Mouse (Mus musculus): ENCODE results near the gene Ripk3. TPM values are rescaled to one million over a fixed set of nuclear protein-coding genes. Genes with fewer than 3 reads are reported as not detected.

The Ripk3 gene
- polyA plus RNA-seq, 1 experiment from 2014 or later = 12.6 TPM

DNA sequence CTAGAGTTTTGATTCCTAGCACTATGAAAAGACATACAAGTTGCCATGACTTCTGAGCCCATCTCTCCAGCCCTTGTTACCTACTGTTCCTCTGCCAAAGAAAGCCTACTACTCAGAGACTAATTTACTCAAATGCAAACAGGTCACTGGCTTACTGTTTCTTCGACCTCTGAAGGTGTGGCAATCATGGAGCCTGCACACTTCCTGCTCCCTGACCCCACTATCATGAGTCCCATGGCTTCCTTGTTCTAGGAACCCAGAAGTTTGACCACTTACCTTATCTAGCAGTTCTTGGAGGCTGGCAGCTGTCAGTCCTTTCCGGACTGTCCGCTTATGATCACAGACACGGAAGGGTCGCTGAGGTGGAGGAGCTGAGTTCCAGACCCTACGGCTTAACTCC lies 31.1 kb downstream of the Ripk3 start:
- H3K4me2 ChIP-seq = no peak overlapping the region
- H3K4me3 ChIP-seq = no peak overlapping the region
- H3K27me3 ChIP-seq = peaks cover 12% of the 10 kb centered on the region
- peaks cover 31% of the 10 kb centered on the region for H3K36me3 ChIP-seq
- H3K9ac ChIP-seq = no peak overlapping the region
- WGBS = 34% methylated on average over 6 of the region's 6 CpGs
- peaks cover 25% of the 10 kb centered on the region for H3K4me1 ChIP-seq (replicated peaks)
- H3K9me3 ChIP-seq (replicated peaks) = no peaks in the 10 kb centered on the region
- no peak overlapping the region for H3K27ac ChIP-seq
- ATAC-seq (replicated peaks; ENCODE audit: insufficient number of reproducible peaks, insufficient read depth, low FRiP score, low read depth) = no peak

DNA sequence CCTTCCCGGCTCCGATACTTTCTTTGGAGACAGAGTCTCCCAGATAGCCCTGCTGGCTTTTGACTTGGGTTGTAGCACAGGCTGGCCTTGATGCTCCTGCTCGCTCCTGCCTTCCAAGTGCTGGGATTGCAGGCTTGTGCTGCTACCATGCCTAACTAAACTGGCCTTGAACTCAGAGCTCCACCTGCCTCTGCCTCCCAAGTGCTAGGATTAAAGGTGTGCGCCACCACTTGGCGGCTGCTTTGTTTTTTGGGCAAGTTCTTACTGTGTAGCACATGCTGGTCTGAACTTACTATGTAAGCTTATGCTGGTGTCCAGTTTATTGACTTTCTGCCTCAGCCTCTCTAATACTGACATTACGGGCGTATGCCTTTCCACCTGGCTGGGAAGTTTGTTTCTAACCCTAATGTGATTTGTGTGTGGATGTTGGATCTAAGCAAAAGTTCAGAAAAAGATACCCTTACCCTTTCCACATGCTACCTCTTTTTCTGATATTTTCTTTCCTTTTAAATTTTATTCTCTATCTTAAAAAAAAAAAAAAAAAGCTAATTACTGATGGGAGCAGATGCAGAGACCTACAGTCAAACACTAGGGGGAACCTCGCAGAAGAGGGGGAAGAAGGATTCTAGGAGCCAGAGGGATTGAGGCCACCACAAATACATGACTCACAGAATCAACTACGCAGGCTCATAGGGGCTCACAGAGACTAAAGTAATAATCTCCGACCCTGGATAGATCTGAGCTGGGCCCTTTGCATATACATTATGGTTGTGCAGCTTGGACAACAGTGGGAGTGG lies 41.4 kb downstream of the Ripk3 start:
- Histone ChIP-seq H3K9ac (no peak overlapping the region), H3K9me3 (replicated peaks) (no peaks in the 10 kb centered on the region), H3K4me3 (peak overlapping the region; percentile 94), H3K27me3 (no peaks in the 10 kb centered on the region), H3K27ac (no peak overlapping the region), H3K36me3 (peaks cover 37% of the 10 kb centered on the region), H3K4me1 (replicated peaks) (peaks cover 30% of the 10 kb centered on the region), H3K4me2 (peak overlapping the region; percentile 92; the same call in 1 of the 2 replicates)
- WGBS = 86% methylated on average over 10 of the region's 10 CpGs
- no peak for ATAC-seq (replicated peaks; ENCODE audit: insufficient number of reproducible peaks, insufficient read depth, low FRiP score, low read depth)

DNA sequence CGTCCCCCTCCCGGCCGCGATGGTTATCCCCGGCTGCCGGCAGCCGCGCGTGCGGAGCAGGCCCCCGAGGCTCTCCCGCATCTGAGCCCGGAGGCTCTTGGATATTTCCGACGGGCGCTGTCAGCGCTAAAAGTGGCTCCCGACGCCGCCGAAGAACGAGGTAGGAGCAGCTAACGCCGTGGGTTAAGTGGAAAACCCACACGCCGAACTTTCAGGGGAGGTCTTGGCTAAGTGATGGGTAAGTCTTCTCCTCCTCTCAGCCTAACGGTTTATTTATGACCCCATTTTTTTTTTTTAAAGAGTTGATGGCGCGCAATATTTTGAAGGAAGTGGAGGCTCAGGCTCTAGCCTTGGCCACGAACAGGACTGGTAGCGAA lies 42.8 kb downstream of the Ripk3 start:
- no peak for ATAC-seq (replicated peaks; ENCODE audit: insufficient number of reproducible peaks, insufficient read depth, low FRiP score, low read depth)
- H3K4me3 ChIP-seq = peak overlapping the region; percentile 94
- H3K9me3 ChIP-seq (replicated peaks) = no peaks in the 10 kb centered on the region
- peak overlapping the region; percentile 92 for H3K9ac ChIP-seq
- H3K27ac ChIP-seq = peak overlapping the region; percentile 59
- H3K27me3 ChIP-seq = no peaks in the 10 kb centered on the region
- WGBS = under 1% methylated on average over 31 of the region's 31 CpGs
- peak overlapping the region; percentile 92 for H3K4me2 ChIP-seq
- H3K4me1 ChIP-seq (replicated peaks) = peaks cover 30% of the 10 kb centered on the region
- peaks cover 35% of the 10 kb centered on the region for H3K36me3 ChIP-seq

DNA sequence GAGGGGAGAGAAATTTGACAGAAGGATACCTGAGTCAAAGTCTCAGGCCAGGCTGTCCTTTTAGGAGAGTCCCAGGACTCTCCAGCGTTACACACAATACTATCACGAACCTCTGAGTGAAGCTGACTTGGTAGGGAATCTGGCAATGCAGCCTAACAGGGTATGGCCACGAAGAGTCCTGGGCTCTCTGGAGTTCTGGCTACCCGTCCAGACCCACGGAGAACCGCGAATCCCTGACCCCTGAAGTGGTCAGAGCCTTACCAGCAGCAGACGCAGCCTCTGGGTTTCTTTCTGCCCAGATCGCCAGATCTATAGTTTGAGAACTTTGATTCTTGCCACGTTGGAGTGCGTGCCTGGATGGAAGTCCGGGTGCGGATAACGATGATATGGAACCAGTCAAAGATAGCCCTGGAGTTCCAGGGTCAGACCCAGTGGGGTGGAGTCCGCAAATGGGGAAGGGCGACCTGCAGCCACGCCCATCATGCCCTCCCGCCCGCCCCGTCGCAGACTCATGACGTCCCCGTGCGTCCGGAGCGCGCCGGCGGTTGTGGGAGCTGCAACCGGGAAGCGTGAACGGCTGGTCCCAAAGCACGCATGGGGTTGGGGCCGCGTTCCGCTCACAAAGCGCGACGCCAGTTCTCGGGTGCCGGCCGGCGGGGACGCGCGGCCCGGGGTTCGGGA lies 43.3 kb downstream of the Ripk3 start, which contains the start of the genes Dhrs1 and Nop9:
TSS of gene Dhrs1 (minus strand) at position 511 of the 681 bp plus-strand sequence.
TSS of gene Nop9 (plus strand) at position 514 of the 681 bp plus-strand sequence.
- Histone ChIP-seq H3K9ac (peak within 1 kb of the TSS; percentile 92), H3K36me3 (peaks cover 33% of the 10 kb centered on the region), H3K4me2 (peak within 1 kb of the TSS; percentile 92), H3K4me1 (replicated peaks) (peaks cover 30% of the 10 kb centered on the region), H3K27me3 (no peaks in the 10 kb centered on the region), H3K4me3 (peak within 1 kb of the TSS; percentile 94), H3K9me3 (replicated peaks) (no peaks in the 10 kb centered on the region), H3K27ac (peak within 1 kb of the TSS; percentile 65)
- WGBS = 1% methylated on average over 48 of the region's 48 CpGs
- peak; percentile 82 for ATAC-seq (replicated peaks; ENCODE audit: insufficient number of reproducible peaks, insufficient read depth, low FRiP score, low read depth)

DNA sequence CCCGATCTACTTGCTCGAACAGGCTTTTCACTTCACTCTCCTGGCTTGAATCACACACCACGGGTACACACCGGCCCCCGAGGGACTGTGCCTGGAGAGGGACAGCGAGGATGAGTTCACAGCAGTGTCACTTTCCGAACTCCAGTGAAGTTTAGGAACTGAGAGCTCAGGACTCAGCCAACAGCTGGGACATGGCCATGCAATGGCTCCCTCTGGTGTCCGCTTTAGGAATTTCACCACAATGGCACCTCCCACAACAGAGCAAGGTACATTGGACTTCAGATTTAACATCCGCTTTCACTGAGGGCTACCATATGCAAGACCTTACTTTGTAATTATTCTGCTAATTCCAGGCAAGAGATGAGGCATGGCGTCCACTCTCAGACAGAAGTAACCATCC lies 45.0 kb downstream of the Ripk3 start:
- Histone ChIP-seq H3K36me3 (peaks cover 36% of the 10 kb centered on the region; the same call in 1 of the 2 replicates), H3K9me3 (replicated peaks) (no peaks in the 10 kb centered on the region), H3K9ac (peak overlapping the region; percentile 39; the same call in 1 of the 2 replicates), H3K4me2 (peak overlapping the region; percentile 18), H3K27ac (no peak overlapping the region), H3K4me1 (replicated peaks) (peaks cover 30% of the 10 kb centered on the region), H3K27me3 (no peaks in the 10 kb centered on the region), H3K4me3 (0 out of 2 replicates have a peak overlapping the region, but pooled peaks have one; percentile 7)
- 0 out of 2 replicates have a peak, but pooled peaks have one; percentile 50 for ATAC-seq (replicated peaks; ENCODE audit: insufficient number of reproducible peaks, insufficient read depth, low FRiP score, low read depth)
- WGBS = 20% methylated on average over 10 of the region's 10 CpGs

DNA sequence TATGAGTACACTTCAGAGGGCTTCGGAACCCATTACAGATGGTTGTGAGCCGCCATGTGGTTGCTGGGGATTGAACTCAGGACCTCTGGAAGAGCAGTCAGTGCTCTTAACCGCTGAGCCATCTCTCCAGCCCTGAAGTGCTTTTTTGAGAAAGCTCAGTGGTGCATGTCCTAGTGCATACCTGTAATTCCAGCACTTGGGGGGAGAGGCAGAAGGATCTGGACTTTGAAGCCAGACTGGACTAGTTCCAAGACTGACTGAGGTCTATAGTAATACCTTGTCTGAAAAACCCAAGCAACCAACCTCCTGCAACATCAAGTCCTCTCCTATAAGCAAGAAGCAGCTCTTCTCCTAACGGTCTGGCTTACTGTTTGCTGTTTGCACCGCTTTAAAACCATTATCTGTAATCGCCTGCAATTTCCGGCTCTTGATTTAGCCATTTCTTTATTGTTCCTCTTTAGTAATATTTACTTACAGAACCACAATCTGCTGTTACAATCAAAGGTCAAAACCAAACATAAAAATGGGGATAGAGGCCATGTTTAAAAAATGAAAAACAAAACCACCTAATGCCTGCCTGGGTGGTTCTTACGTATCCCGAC lies 51.5 kb downstream of the Ripk3 start:
- H3K27ac ChIP-seq = no peak overlapping the region
- whole genome bisulfite sequencing = 84% methylated on average over 9 of the region's 9 CpGs
- no peak overlapping the region for H3K4me2 ChIP-seq
- H3K36me3 ChIP-seq = peaks cover 40% of the 10 kb centered on the region; the same call in 1 of the 2 replicates
- H3K4me3 ChIP-seq = no peak overlapping the region
- ATAC-seq (replicated peaks; ENCODE audit: insufficient number of reproducible peaks, insufficient read depth, low FRiP score, low read depth) = no peak
- H3K9me3 ChIP-seq (replicated peaks) = no peaks in the 10 kb centered on the region
- no peak overlapping the region for H3K9ac ChIP-seq
- no peaks in the 10 kb centered on the region for H3K4me1 ChIP-seq (replicated peaks)
- H3K27me3 ChIP-seq = no peaks in the 10 kb centered on the region

DNA sequence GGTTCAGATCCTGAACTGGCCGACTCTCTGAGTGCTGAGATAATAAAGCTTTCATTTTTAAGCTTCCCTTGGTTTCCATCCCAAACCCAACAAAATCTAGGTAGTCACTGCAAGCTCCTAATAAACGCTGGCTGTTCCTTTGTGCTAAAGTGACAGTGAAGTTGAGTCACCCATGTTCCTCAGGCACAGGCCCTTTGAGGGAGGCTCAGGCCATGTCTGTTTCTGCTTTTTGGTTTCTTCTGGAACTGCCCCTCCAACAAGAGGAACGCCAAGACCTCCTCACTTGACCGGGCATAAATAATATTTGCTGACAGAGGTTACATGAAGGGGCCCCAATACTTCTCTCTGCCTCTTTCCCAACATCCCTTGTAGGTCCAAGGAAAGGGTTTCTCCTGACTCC lies 52.9 kb downstream of the Ripk3 start:
- no peak overlapping the region for H3K27ac ChIP-seq
- H3K36me3 ChIP-seq = peaks cover 29% of the 10 kb centered on the region; the same call in 1 of the 2 replicates
- H3K4me1 ChIP-seq (replicated peaks) = no peaks in the 10 kb centered on the region
- ATAC-seq (replicated peaks; ENCODE audit: insufficient number of reproducible peaks, insufficient read depth, low FRiP score, low read depth) = no peak
- 75% methylated on average over 4 of the region's 4 CpGs for WGBS
- H3K9me3 ChIP-seq (replicated peaks) = no peaks in the 10 kb centered on the region
- no peaks in the 10 kb centered on the region; the same call in 1 of the 2 replicates for H3K27me3 ChIP-seq
- H3K4me2 ChIP-seq = no peak overlapping the region
- H3K4me3 ChIP-seq = no peak overlapping the region
- H3K9ac ChIP-seq = no peak overlapping the region

DNA sequence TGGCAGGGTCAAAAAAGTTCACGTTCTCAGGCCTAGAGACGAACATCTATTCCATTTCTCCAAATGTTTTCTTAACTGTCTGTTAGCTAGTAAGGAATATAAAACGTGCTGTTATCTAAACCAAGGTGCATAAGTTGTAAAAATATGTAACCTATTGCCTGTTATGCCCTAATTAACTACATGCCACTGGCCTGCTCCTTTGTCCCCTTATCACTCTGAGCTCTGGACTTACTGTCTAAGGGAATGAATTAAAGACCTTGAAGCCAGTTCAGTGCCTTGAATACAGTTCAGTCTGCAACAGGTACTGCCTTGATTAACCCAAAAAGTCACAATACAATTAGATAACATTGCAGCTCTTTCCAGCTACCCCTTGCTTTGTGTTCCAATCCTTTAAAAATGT lies 53.3 kb downstream of the Ripk3 start:
- Histone ChIP-seq H3K27me3 (no peaks in the 10 kb centered on the region; the same call in 1 of the 2 replicates), H3K9me3 (replicated peaks) (no peaks in the 10 kb centered on the region), H3K4me1 (replicated peaks) (no peaks in the 10 kb centered on the region), H3K36me3 (peaks cover 26% of the 10 kb centered on the region; the same call in 1 of the 2 replicates), H3K4me2 (no peak overlapping the region), H3K27ac (no peak overlapping the region), H3K9ac (no peak overlapping the region), H3K4me3 (no peak overlapping the region)
- ATAC-seq (replicated peaks; ENCODE audit: insufficient number of reproducible peaks, insufficient read depth, low FRiP score, low read depth) = no peak
- WGBS = 65% methylated on average over 3 of the region's 3 CpGs

Other genes starting within 250 kb of the Ripk3 start
- gene Pck2, start 248.6 kb downstream of the Ripk3 start, polyA plus RNA-seq (2015; fragmentation: Nextera tagmentation; extraction: Ambion mirVana) = 34.2 and 42.5 TPM in 2 replicates
- 66.2 and 70.2 TPM in 2 replicates for gene Dcaf11, start 228.9 kb downstream of the Ripk3 start, polyA plus RNA-seq (2015; fragmentation: Nextera tagmentation; extraction: Ambion mirVana)
- 0.82 TPM in 1 of 2 replicates, not detected in the other for gene A730061H03Rik, start 228.5 kb downstream of the Ripk3 start, polyA plus RNA-seq (2015; fragmentation: Nextera tagmentation; extraction: Ambion mirVana)
- gene Fitm1, start 213.2 kb downstream of the Ripk3 start, polyA plus RNA-seq (2015; fragmentation: Nextera tagmentation; extraction: Ambion mirVana) = 80.5 and 81.7 TPM in 2 replicates
- 206 and 216 TPM in 2 replicates for gene Psme1, start 210.7 kb downstream of the Ripk3 start, polyA plus RNA-seq (2015; fragmentation: Nextera tagmentation; extraction: Ambion mirVana)
- gene Emc9, start 203.6 kb downstream of the Ripk3 start, polyA plus RNA-seq (2015; fragmentation: Nextera tagmentation; extraction: Ambion mirVana) = 21.2 and 21.6 TPM in 2 replicates
- gene Psme2, start 197.8 kb downstream of the Ripk3 start, polyA plus RNA-seq (2015; fragmentation: Nextera tagmentation; extraction: Ambion mirVana) = 203 and 215 TPM in 2 replicates
- gene Rnf31, start 197.2 kb downstream of the Ripk3 start, polyA plus RNA-seq (2015; fragmentation: Nextera tagmentation; extraction: Ambion mirVana) = 15.8 and 17.4 TPM in 2 replicates
- gene Irf9, start 185.3 kb downstream of the Ripk3 start, polyA plus RNA-seq (2015; fragmentation: Nextera tagmentation; extraction: Ambion mirVana) = 9.1 and 13.7 TPM in 2 replicates
- 6.9 and 7.1 TPM in 2 replicates for gene Rec8, start 170.8 kb downstream of the Ripk3 start, polyA plus RNA-seq (2015; fragmentation: Nextera tagmentation; extraction: Ambion mirVana)
- 45.0 and 66.7 TPM in 2 replicates for gene Ipo4, start 152.9 kb downstream of the Ripk3 start, polyA plus RNA-seq (2015; fragmentation: Nextera tagmentation; extraction: Ambion mirVana)
- gene Gm49378, start 151.0 kb downstream of the Ripk3 start, polyA plus RNA-seq (2015; fragmentation: Nextera tagmentation; extraction: Ambion mirVana) = 0.74 and 2.1 TPM in 2 replicates
- gene Tm9sf1, start 145.1 kb downstream of the Ripk3 start, polyA plus RNA-seq (2015; fragmentation: Nextera tagmentation; extraction: Ambion mirVana) = 76.8 and 91.2 TPM in 2 replicates
- 0.31 and 0.36 TPM in 2 replicates for gene Tssk4, start 138.7 kb downstream of the Ripk3 start, polyA plus RNA-seq (2015; fragmentation: Nextera tagmentation; extraction: Ambion mirVana)
- 84.5 and 90.0 TPM in 2 replicates for gene Mdp1, start 128.4 kb downstream of the Ripk3 start, polyA plus RNA-seq (2015; fragmentation: Nextera tagmentation; extraction: Ambion mirVana)
- 36.0 and 42.3 TPM in 2 replicates for gene Gmpr2, start 116.9 kb downstream of the Ripk3 start, polyA plus RNA-seq (2015; fragmentation: Nextera tagmentation; extraction: Ambion mirVana)
- gene Nedd8, start 116.7 kb downstream of the Ripk3 start, polyA plus RNA-seq (2015; fragmentation: Nextera tagmentation; extraction: Ambion mirVana) = 448 and 462 TPM in 2 replicates
- 26.1 and 29.2 TPM in 2 replicates for gene Tinf2, start 107.0 kb downstream of the Ripk3 start, polyA plus RNA-seq (2015; fragmentation: Nextera tagmentation; extraction: Ambion mirVana)
- gene Tgm1, start 74.9 kb downstream of the Ripk3 start, polyA plus RNA-seq (2015; fragmentation: Nextera tagmentation; extraction: Ambion mirVana) = 0.20 and 0.60 TPM in 2 replicates
- 20.7 and 23.8 TPM in 2 replicates for gene Rabggta, start 66.6 kb downstream of the Ripk3 start, polyA plus RNA-seq (2015; fragmentation: Nextera tagmentation; extraction: Ambion mirVana)
- gene Dhrs1, start 43.2 kb downstream of the Ripk3 start, polyA plus RNA-seq (2015; fragmentation: Nextera tagmentation; extraction: Ambion mirVana) = 64.0 and 65.7 TPM in 2 replicates
- gene Nop9, start 43.2 kb downstream of the Ripk3 start, polyA plus RNA-seq (2015; fragmentation: Nextera tagmentation; extraction: Ambion mirVana) = 17.9 and 24.4 TPM in 2 replicates
- 1.2 and 1.6 TPM in 2 replicates for gene Cideb, start 30.4 kb downstream of the Ripk3 start, polyA plus RNA-seq (2015; fragmentation: Nextera tagmentation; extraction: Ambion mirVana)
- gene Ltb4r2, start 27.4 kb downstream of the Ripk3 start, polyA plus RNA-seq (2015; fragmentation: Nextera tagmentation; extraction: Ambion mirVana) = 0.15 and 0.25 TPM in 2 replicates
- 0.65 and 0.66 TPM in 2 replicates for gene Ltb4r1, start 22.9 kb downstream of the Ripk3 start, polyA plus RNA-seq (2015; fragmentation: Nextera tagmentation; extraction: Ambion mirVana)
- 14.9 and 18.0 TPM in 2 replicates for gene Adcy4, start 4.8 kb downstream of the Ripk3 start, polyA plus RNA-seq (2015; fragmentation: Nextera tagmentation; extraction: Ambion mirVana)
- gene Nfatc4, start 34.3 kb upstream of the Ripk3 start, polyA plus RNA-seq (2015; fragmentation: Nextera tagmentation; extraction: Ambion mirVana) = 10.8 and 15.8 TPM in 2 replicates
- gene Nynrin, start 65.1 kb upstream of the Ripk3 start, polyA plus RNA-seq (2015; fragmentation: Nextera tagmentation; extraction: Ambion mirVana) = 12.7 and 15.0 TPM in 2 replicates
- 0.36 and 0.50 TPM in 2 replicates for gene Cbln3, start 95.5 kb upstream of the Ripk3 start, polyA plus RNA-seq (2015; fragmentation: Nextera tagmentation; extraction: Ambion mirVana)
- 9.2 and 12.6 TPM in 2 replicates for gene Khnyn, start 96.1 kb upstream of the Ripk3 start, polyA plus RNA-seq (2015; fragmentation: Nextera tagmentation; extraction: Ambion mirVana)
- gene Sdr39u1, start 111.4 kb upstream of the Ripk3 start, polyA plus RNA-seq (2015; fragmentation: Nextera tagmentation; extraction: Ambion mirVana) = 45.3 and 60.8 TPM in 2 replicates
- 8.9 and 9.6 TPM in 2 replicates for gene Cma1, start 155.8 kb upstream of the Ripk3 start, polyA plus RNA-seq (2015; fragmentation: Nextera tagmentation; extraction: Ambion mirVana)
- gene Cma2, start 162.1 kb upstream of the Ripk3 start, polyA plus RNA-seq (2015; fragmentation: Nextera tagmentation; extraction: Ambion mirVana) = not detected in 2 replicates
- not detected in 2 replicates for gene Mcpt1, start 229.1 kb upstream of the Ripk3 start, polyA plus RNA-seq (2015; fragmentation: Nextera tagmentation; extraction: Ambion mirVana)
- gene Mcpt9, start 241.6 kb upstream of the Ripk3 start, polyA plus RNA-seq (2015; fragmentation: Nextera tagmentation; extraction: Ambion mirVana) = not detected in 2 replicates

Measured in heart, embryonic 15.5 days (tissue).